Mouse (Mus musculus): ENCODE results near the gene Zfp385c. TPM values are rescaled to one million over a fixed set of nuclear protein-coding genes. Genes with fewer than 3 reads are reported as not detected.
A peak's percentile ranks its signal among the peaks of the same experiment; 100 is the strongest.
"Not testable (repeated sequence)": the region's sequence is repeated elsewhere in the genome, so short reads cannot be mapped to it uniquely, and the experiment has no call there.

The Zfp385c gene
- total RNA-seq, 2 experiments from 2014 or later: 0.10 to 0.16 TPM

- no peak for DNase-seq (ENCODE audit: low spot score in 2 of 2)
Measured at GRCm38 (mm10) chr11:100628862-100629352, 63.3 kb downstream of the Zfp385c start.

- DNase-seq (ENCODE audit: low spot score in 2 of 2): no peak
Measured at GRCm38 (mm10) chr11:100628056-100628455, 64.2 kb downstream of the Zfp385c start.

- peak; percentile 73 to 76 for DNase-seq (ENCODE audit: low spot score in 2 of 2)
Measured at GRCm38 (mm10) chr11:100626701-100627195, 65.5 kb downstream of the Zfp385c start.

DNA sequence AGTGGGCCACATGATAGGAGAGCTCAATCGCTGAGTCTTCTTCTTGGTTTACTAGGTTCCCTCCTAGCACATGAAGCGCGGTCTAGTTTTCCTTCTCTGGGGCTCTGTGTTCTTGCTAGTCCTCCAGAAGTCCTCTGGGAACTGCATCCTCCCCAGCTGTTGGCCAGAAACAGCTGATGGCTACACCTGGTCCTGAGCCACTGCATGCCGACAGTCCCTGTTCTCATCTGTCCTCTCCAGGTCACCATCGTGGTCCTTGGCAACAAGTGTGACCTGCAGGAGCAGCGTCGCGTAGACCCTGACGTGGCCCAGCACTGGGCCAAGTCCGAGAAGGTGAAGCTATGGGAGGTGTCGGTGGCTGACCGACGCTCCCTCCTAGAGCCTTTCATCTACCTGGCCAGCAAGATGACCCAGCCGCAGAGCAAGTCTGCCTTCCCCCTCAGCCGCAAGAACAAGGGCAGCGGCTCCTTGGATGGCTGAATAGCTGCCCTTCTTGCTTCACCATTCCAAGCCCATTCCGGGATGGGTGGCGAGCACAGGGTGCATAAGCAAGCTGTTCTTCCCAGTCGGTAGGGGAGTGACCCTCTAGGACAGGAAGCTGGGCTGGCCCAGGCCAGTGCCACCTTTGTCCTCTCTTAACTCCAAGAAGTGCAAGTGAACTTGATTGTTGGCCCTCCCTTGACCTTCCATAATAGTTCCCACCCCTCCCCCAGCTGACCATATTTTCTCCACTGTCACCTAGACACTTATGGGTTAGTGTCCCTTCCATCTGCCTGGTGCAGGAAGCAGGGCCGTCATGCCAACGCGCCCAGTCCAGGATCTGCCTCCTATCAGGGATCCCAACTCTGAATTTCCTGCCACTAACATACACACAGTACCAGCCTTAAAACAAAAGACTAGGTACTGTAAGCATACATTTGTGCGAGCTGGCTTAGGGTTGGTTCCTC, 66.2 kb downstream of the Zfp385c start:
- no peak for DNase-seq (ENCODE audit: low spot score in 2 of 2)

DNA sequence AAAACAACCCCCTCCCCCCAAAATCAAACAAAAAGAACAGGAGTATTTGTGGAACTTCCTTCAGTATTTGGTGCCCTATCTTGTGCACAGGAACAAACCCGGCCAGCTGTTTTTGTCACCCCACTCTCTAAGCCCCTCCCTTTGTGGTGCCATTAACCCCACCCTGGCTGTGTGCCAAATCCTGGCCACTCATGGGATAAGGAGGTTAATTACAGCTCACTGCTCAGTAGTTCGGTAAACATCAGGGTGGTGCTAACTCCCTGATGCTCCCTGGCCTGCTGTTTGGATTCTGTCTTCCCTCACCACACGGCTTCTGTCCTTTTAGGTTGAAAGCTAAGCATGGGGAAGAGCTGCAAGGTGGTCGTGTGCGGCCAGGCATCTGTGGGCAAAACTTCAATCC, 68.4 kb downstream of the Zfp385c start:
- DNase-seq (ENCODE audit: low spot score in 2 of 2): peak in 1 of 2 experiments; percentile 56

- peak; percentile 96 to 97 for DNase-seq (ENCODE audit: low spot score in 2 of 2)
Measured at GRCm38 (mm10) chr11:100622714-100623113, 69.5 kb downstream of the Zfp385c start.

- no peak for DNase-seq (ENCODE audit: low spot score in 2 of 2)
Measured at GRCm38 (mm10) chr11:100619982-100620381, 72.3 kb downstream of the Zfp385c start, which contains the start of gene Dnajc7. Dnajc7 (minus strand) TSS chr11:100620168.

GRCm38 (mm10) chr11:100619485-100619975, 72.7 kb downstream of the Zfp385c start:
- peak; percentile 89 to 91 for DNase-seq (ENCODE audit: low spot score in 2 of 2)

DNA sequence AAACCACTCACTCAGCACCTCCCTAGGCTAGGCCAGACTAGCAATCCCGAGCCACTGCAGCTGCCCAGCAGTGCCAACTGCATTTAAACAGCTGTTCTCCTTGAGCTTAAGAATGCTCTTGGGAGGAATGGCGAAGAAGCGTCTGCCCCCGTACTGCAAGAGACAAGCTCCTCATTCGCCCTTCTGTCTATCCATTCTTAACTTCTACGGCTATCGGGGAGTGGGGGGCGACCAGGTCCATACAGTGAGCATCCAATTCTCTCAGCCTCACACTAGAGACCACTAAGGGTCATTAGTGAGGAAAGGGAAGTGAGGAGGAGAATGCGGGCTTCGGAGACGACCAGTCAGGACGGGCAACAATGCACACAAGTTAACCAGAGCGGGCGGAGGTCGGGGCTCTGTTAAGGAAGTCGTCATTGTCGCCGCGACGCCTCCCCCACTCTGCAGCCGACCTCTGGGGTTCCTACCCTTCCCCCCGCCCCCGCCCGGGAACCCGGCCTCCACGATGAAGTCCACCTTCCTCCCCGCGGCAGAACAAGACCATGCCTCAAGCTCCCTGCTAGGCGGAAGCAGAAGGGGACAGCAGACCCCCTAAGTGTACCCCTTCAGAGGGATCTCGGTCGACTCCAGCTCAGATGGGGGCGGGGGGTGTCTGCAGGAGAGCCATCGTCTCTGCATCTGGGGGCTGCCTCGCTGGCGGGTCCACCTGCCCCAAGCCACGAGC, 73.3 kb downstream of the Zfp385c start, which contains the start of gene Nkiras2:
Gene Nkiras2, plus strand, starts transcription at position 484 of the 724 bp plus-strand sequence.
- peak; percentile 54 to 60 for DNase-seq (ENCODE audit: low spot score in 2 of 2)

DNA sequence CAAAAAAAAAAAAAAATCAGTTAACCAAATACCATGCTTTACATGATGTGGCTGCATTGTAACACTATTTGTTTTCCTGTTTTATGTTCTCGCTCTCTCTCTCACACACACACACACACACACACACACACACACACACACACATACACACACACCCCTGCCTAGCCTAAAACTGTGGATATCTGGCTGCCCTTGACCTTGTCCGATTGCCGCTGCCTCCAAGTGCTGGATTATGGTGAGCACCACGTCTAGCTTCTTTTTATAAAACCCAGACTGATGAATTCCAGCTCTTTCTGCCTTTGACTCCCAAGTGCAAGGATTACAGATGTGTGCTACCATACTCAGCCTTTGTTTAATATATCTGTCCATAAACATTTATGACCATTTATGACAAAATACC, 74.8 kb downstream of the Zfp385c start:
- DNase-seq (ENCODE audit: low spot score in 2 of 2): no peak

DNA sequence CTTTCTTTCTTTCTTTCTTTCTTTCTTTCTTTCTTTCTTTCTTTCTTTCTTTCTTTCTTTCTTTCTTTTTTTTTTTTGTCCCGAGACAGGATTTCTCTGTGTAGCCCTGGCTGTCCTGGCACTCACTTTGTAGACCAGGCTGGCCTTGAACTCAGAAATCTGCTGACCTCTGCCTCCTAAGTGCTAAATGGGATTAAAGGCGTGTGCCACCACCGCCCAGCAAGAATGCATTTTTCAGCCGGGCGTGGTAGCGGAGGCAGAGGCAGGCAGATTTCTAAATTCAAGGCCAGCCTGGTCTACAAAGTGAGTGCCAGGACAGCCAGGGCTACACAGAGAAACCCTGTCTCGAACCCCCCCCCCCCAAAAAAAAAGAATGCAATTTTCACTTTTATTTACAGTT, 75.4 kb downstream of the Zfp385c start:
- not testable (repeated sequence) for DNase-seq (ENCODE audit: low spot score in 2 of 2)

DNA sequence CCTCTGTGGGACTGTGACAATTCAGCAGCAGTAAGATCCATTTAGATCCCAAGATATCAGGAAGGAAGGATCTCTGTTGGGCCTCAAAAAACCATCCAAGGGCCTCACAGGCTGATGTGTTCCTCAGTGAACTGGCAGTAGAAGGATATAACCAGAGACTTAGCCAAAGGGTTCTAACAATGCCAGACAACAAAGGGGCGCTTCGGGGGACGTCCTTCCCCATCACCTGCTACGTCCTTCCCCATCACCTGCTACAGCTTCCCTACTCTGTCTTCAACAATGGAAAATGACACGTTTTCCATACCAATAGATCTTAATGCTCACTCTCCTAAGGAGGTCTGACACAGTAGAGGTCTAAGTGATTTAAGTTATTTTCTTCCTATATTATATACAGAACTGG, 75.9 kb downstream of the Zfp385c start:
- DNase-seq (ENCODE audit: low spot score in 2 of 2): no peak

DNA sequence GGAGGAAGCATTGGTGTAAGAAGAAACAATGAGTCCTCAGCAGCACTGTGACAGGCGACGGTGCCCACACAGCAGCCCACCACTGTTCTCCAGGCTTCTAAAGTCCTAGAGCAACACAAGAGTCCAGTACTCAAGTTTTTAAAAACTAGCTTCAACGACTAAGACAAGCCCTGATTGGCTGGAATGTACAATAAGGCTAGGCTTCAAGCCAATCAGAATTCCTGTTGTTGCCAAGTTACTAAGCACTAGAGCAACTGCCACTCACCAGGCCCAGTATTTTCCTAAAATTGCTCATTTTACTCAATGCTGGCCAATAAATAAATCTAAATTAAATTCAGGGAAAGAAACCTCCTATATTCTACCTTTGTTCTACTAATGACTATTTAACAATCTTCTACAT, 79.0 kb downstream of the Zfp385c start:
- DNase-seq (ENCODE audit: low spot score in 2 of 2): no peak

DNA sequence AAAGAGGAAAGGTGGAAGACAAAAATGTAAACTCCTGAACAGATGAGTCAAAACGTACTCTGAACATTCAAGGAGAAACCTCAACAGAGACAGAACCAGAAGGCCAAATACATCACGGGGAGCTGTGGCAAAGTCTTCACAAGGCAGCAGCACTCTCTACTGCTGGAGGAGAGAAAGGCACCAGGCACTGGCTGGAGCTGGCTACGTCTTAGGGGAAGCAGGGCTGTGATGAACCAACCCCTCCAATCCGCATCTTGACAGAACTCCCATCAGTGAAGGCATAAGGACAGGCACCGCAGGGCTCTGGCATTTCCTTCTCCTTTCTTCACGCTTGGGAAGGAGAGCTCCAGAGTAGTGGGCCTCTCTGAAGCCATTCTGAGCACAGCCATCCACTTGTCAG, 80.6 kb downstream of the Zfp385c start:
- no peak for DNase-seq (ENCODE audit: low spot score in 2 of 2)

DNA sequence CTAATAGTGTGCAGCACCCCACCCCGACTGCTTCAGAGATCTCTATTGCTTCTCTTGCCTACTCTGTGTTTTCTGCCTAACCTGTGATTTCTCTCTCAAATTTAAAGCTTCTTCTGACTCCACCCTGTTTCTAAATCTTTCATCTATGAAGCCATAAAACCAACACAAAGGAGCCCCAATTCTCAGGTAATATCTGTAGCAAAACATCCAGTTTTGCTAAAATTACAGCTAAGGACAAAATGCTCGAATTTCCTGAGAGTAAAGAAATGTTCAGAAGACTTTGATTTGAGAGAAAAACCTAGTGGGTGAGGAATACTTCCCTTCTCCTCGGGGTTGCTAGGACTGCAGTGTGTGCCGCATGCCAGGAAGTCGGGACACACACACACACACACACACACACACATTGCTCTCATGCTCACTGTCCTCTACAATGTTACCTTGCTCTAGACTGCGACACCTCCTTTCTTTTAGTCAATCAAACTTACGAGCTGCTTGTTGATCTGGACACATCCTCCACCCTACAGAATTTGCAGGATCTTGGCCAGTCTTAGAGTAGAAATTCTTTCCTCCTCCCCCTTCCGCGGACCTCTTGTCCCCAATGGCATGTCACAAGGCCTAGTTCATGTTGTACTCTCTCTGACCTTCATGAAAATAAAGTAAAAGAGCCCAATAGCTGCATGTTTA, 82.1 kb downstream of the Zfp385c start:
- no peak for DNase-seq (ENCODE audit: low spot score in 2 of 2)

- no peak for DNase-seq (ENCODE audit: low spot score in 2 of 2)
Measured at GRCm38 (mm10) chr11:100609355-100609996, 82.8 kb downstream of the Zfp385c start.

DNA sequence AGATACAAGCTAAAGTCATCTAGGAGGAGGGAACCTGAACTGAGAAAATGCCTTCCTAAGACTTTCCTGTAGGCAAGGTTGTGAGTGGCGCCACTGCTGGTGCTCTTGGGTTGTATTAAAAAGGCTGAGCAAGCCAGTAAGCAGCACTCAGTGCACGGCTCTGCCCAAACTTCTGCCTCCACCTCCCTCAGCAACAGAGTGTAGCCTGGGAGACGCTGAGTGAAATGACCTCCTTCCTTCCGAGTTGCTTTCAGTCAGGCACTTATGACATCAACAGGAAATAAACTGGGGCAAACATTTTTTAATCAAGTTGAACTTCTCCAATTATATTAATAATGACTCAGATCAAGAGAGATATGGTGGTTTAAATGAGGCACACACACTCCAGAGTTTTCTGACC, 83.5 kb downstream of the Zfp385c start:
- DNase-seq (ENCODE audit: low spot score in 2 of 2): no peak

GRCm38 (mm10) chr11:100607121-100607520, 85.1 kb downstream of the Zfp385c start:
- no peak for DNase-seq (ENCODE audit: low spot score in 2 of 2)

- no peak for DNase-seq (ENCODE audit: low spot score in 2 of 2)
Measured at GRCm38 (mm10) chr11:100605451-100605850, 86.8 kb downstream of the Zfp385c start.

GRCm38 (mm10) chr11:100604321-100605005, 87.8 kb downstream of the Zfp385c start:
- no peak for DNase-seq (ENCODE audit: low spot score in 2 of 2)

All from adrenal gland, adult 18-20 months (tissue).